Mouse (Mus musculus): ENCODE measurements around the gene Cdc42ep4. TPM values are rescaled to one million over a fixed set of nuclear protein-coding genes. Genes with fewer than 3 reads are reported as not detected.

Gene Cdc42ep4
- total RNA-seq, 2 experiments from 2014 or later: 35.4 to 43.3 TPM

DNA sequence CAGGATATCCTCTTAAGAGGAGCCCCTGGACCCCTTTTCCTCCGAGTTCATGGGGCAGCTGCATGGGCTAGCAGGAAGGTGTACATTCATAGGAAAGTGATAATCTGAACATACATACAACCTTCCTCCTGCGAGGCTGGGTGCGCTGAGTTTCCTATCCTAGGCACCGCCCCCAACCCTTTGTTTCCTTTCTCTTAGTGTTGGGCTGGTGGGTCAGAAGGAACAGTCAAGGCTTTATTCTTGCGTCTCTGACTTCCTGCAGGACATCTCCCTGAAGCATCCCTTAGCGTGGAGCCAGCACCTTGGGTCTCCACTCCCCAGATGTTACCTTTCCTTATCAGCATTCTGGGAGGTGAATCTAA lies 28.0 kb upstream of the Cdc42ep4 start:
- intact Hi-C loops (cut with DNase I): no loop called here
- DNase-seq (ENCODE audit: low spot score in 2 of 2): no peak

GRCm38 (mm10) chr11:113778733-113779679 lies 27.3 kb upstream of the Cdc42ep4 start:
- intact Hi-C loops (cut with DNase I): no loop called here
- no peak for DNase-seq (ENCODE audit: low spot score in 2 of 2)

DNA sequence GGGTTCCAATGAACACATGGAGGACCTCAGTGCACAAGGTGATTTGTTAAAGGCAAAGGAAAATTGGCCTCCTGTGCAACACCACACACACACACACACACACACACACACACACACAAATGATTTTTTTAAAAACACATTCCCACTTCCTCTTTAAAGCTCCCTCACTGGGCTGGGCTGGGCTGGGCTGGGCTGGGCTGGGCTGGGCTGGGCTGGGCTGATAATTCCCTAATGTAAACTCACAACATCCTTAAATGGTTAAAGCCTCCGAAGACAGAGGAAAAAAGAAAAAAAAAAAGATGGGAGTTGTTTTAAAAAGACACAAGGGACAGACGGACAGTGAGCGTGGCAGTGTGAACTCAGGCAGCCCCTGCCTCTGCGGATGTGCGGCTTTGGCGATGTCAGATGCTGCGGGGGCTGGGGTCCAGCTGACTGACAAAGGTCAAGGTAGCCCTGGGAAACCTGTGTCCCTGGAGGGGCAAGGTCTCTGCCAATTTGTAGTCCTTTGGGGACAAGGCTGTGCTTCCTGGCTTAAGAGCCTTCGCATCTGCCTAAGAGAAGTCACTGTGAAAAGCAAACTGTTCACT lies 26.3 kb upstream of the Cdc42ep4 start:
- intact Hi-C loops (cut with DNase I): no loop called here
- DNase-seq (ENCODE audit: low spot score in 2 of 2): no peak

DNA sequence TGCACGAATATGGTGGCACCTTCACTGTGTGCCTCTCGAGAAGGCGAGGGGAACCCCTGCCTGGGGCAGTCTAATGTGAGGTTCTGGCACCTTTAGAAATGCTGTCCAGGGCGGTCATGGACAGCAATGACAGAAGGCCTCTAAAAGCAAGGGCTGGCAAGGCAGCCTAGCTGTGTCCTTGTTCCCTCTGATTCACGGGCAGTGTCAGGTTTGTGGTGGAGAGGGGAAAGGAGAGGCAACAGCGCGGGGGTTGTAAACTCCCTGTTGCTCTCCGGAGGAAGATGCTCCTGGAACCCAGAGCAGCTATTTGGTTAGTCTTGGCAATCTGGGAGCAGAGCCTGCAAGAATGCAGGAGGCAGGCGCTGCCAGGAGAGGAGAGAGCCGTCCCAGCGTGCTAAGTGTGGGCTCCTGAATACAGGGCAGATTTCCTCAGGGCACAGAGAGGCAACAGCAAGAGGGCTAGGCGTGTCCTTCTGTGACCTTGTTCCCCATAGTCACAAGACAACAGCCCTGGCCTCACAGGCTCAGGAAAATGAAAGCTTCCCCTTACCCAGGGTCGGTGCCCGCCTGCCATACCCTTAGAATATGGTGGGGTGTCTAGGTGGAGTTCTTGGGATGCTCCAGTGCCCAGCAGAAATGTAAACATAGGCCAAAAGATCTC lies 25.3 kb upstream of the Cdc42ep4 start:
- no peak for DNase-seq (ENCODE audit: low spot score in 2 of 2)
- intact Hi-C loops (cut with DNase I): no loop called here

DNA sequence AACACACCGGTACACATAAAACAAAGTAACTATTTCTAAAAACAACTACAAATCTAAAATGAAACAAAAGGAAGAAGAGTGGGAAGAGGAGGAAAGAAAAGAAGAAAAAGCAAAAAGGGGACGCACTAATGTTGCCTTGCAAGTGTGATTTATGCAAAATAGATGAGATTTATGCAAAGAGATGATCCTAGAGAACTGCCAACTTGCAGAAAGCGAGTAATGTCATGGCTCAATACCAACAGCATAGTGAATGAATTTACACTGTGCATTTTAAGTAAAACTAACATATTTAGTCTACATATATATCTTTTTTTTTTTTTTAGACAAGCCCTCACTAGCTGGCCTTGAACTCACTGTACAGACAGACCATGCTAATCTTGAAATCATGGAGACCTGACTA lies 23.1 kb upstream of the Cdc42ep4 start:
- DNase-seq (ENCODE audit: low spot score in 2 of 2): no peak
- intact Hi-C loops (cut with DNase I): no loop called here

- intact Hi-C loops (cut with DNase I): no loop called here
These were observed 21.5 kb upstream of the Cdc42ep4 start for GRCm38 (mm10) chr11:113773191-113773590.

DNA sequence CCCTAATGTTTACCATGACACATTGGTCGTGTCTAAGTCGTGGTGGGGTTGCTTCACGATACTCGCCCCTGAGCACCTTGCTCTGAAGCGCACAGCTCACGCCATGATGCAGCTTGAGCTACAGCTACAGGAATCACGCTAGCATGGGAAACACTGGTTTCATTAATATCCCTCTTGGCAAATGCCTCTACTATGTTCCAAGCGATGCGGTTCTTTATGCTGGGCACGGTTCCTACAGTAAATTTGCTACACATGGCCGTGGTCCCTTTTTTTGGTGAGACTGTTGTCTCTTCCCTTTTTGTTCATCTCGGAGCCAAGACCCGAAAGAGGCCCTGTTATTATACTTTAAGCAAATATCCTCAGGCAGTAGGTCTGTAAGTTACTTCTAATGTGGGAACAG lies 19.5 kb upstream of the Cdc42ep4 start:
- intact Hi-C loops (cut with DNase I): no loop called here

More at GRCm38 (mm10) chr11:113773191-113773590, 21.5 kb upstream of the Cdc42ep4 start:
- DNase-seq (ENCODE audit: low spot score in 2 of 2): no peak

DNA sequence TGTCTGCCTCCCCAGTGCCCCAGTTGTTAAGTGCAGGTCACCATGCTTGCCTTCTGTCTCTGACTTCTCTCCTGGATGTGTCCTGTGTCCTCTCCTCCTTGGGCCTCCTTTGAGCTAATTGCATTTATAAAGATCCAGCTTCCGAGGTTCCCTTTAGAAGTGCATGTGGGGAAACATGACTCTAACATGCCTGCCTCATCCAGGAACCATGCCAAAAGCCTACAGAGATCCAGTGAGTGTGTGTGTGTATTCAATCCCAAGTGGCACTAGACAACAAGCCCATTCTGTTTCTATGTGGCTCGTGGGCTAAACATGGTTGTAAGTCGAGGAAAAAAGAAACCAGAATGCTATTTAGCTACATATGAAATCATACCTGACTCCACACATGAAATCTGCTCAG lies 16.7 kb upstream of the Cdc42ep4 start:
- no peak for DNase-seq (ENCODE audit: low spot score in 2 of 2)
- intact Hi-C loops (cut with DNase I): no loop called here

More for the DNA sequence above, 19.5 kb upstream of the Cdc42ep4 start:
- no peak for DNase-seq (ENCODE audit: low spot score in 2 of 2)

DNA sequence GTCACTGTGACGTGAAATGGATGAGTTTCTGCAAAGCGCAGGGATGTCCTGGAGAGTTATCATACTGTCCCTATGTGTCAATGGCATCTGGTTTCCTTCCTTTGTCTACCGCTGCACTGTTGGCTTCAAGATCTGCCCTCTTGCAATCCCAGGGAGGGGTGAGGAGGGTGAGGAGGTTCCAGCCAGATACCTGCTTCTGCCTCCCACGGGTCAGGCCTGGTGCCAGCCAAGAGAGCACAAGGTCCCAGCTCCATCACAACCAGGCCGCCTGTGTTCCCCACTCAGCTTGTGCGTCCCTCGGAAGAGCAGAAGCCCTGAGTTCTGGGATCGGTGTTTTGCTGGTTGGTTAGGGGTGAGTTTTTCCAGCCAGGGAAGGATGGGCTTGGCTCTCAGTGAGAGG lies 15.6 kb upstream of the Cdc42ep4 start:
- DNase-seq (ENCODE audit: low spot score in 2 of 2): no peak
- intact Hi-C loops (cut with DNase I): no loop called here

GRCm38 (mm10) chr11:113766284-113766985 lies 14.8 kb upstream of the Cdc42ep4 start:
- intact Hi-C loops (cut with DNase I): no loop called here
- no peak for DNase-seq (ENCODE audit: low spot score in 2 of 2)

GRCm38 (mm10) chr11:113764132-113764849 lies 12.6 kb upstream of the Cdc42ep4 start:
- intact Hi-C loops (cut with DNase I): no loop called here
- DNase-seq (ENCODE audit: low spot score in 2 of 2): no peak

DNA sequence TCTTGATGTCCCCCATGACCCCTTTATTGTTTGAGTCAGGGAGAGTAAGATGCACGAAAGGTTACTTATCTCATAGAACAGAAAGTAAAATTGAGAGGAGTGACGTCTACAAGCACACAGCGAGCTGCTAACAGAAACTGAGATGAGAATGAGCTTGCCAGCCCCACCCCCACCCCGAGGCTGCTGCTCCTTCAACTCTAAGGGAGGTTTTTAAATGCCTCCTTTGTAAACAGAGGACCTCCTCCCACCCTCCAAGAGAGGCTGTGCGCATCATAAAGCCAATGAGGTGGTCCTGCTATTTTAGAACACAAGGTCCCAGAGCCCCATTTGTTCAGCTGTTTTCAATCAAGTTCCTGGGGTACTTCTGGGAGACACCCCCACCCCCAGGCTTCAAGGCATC lies 11.8 kb upstream of the Cdc42ep4 start:
- intact Hi-C loops (cut with DNase I): no loop called here
- DNase-seq (ENCODE audit: low spot score in 2 of 2): no peak

- intact Hi-C loops (cut with DNase I): no loop called here
- DNase-seq (ENCODE audit: low spot score in 2 of 2): no peak
These were observed 10.6 kb upstream of the Cdc42ep4 start for GRCm38 (mm10) chr11:113762136-113762797.

- intact Hi-C loops (cut with DNase I): no loop called here
- no peak for DNase-seq (ENCODE audit: low spot score in 2 of 2)
These were observed 10.0 kb upstream of the Cdc42ep4 start for GRCm38 (mm10) chr11:113761646-113762045.

DNA sequence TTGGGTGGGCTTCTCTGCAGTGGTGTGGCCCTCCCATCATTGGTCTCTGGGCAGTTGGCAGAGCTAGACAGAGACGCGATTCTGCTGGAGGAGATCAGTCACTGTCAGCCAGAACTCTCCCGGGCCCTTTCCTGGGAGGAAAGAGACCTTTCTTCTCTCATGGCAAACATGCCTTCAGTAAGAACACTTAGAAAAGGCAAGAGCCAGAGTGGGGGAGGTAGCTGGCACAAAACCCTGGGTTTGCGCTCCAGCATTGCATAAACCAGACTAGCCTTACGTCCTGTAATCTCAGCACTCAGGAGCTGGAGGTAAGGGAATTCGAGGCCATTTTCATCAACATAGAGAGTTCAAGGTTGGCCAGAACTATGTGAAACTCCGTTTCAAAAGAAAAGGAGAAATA lies 8.8 kb upstream of the Cdc42ep4 start:
- intact Hi-C loops (cut with DNase I): no loop called here
- DNase-seq (ENCODE audit: low spot score in 2 of 2): no peak

GRCm38 (mm10) chr11:113758851-113759250 lies 7.2 kb upstream of the Cdc42ep4 start:
- intact Hi-C loops (cut with DNase I): no loop called here
- no peak for DNase-seq (ENCODE audit: low spot score in 2 of 2)

DNA sequence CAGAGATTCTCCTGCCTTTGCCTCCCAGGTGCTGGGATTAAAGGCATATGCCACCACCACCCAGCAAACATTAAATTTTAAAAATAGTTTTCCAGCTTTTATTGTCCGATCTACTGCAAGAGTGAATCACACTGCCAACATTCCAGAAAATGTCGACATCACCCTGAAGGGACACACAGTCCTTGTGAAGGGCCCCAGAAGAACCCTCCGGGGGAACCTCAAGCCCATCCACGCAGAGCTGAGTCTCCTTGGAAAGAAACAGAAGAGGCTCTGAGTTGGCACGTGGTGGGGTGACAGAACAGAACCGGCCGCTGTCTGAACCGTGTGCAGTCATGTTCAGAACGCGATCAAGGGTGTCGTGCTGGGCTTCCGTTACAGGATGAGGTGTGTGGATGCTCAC lies 4.9 kb upstream of the Cdc42ep4 start:
- intact Hi-C loops (cut with DNase I): no loop called here
- no peak for DNase-seq (ENCODE audit: low spot score in 2 of 2)

DNA sequence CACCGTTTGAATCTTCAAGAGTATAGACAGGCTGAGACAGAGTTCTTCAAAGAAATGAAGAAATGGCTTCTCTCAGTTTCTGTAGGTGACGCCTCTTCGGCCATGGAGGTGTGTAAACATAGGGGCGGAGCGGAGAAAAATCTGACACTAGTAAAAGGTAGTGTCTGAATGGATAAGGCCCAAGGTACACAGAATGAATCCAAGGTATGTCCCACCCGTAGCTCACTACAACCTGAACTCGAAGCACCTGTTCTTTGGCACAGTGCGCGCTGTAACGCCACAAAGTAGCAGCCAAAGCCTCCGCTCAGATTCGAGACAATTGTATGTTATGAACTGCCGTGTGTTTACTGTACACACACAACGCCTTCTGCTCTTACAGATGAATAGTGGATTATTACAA lies 4.2 kb upstream of the Cdc42ep4 start:
- intact Hi-C loops (cut with DNase I): no loop called here
- no peak for DNase-seq (ENCODE audit: low spot score in 2 of 2)

- intact Hi-C loops (cut with DNase I): loop anchor here (5.0 kb wide), 1 partner anchor 43 kb away; the partner anchor contains the start of gene Cpsf4l
- DNase-seq (ENCODE audit: low spot score in 2 of 2): no peak
These were observed 3.2 kb upstream of the Cdc42ep4 start for GRCm38 (mm10) chr11:113754845-113755244.
